Mouse (Mus musculus): Measurements from ENCODE around the gene Dlk1.
"Not testable (repeated sequence)": the region's sequence is repeated elsewhere in the genome, so short reads cannot be mapped to it uniquely, and the experiment has no call there.

Dlk1 gene

DNA sequence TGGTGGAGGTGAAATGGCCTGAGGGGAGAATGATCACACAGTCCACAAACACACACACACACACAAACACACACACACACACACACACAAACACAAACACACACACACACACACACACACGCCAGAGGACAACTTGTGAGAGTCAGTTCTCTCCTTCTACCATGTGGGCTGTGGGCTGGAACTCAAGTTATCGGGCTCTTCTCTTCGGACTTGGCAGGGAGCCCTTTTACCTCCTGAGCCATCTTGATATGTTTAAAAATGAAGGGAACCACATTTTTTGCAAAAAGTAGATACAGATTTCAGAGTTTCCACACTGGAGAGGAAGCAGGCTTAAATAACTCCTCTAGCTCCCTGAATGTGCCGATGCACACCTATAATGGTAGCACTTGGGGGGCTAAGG, 22.9 kb downstream of the Dlk1 start:
- no peak for DNase-seq (ENCODE audit: low read depth, low spot score)

DNA sequence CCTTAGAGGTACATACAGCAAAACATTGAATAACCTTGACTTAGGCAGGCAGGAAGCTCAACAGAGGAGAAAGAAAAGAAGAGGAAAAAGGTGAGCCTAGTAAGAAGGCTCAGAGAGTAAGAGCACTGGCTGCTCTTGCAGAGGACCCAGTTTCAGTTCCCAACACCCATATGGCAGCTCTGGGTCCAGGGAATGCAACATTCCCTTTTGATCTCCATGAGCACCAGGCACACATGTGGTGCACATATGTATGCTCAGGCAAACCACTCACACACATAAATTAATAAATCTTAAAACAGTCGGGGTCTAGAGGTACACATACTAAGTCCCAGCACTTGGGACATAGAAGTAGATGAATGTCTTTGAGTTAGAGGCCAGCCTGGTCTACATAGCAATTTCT, 33.9 kb downstream of the Dlk1 start:
- DNase-seq (ENCODE audit: low read depth, low spot score): not testable (repeated sequence)

DNA sequence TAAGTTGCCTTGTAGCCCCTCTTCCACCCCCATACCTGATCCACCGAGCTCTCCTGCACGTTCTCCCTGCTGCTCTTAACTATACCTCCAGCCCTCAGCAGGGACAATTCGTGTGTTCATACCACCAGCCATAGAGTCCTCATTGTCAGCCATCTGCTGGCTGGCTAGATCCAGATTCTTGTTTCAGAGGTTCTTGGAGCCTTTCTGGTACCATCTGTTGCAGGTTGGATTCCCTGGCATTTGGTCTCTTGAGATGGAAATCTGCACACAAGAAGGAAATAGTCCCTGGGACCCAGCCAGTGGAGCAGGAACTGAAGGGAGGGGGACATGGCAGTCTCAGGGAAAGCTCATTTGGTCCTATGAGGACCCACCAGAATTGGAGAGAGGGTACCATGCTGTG, 39.1 kb downstream of the Dlk1 start:
- DNase-seq (ENCODE audit: low read depth, low spot score): no peak

DNA sequence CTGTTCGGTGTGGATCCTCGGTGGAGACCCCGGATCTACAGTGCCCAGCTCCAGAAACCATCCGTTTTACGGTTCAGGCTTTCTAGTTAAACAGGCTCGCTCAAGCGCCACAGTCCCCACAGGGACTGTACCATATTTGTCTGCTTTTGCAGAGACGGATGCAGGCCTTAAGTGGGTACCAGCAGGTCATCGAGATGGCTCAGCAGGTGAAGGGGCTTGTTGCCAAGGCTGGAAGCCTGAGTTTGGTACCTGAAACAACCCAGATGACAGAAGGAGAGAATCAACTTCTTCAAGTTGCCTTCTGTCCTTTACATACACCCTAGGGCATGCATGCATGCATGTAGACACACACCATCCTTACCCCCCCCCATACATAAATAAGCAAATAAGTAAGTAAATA, 40.8 kb downstream of the Dlk1 start:
- no peak for DNase-seq (ENCODE audit: low read depth, low spot score)

DNA sequence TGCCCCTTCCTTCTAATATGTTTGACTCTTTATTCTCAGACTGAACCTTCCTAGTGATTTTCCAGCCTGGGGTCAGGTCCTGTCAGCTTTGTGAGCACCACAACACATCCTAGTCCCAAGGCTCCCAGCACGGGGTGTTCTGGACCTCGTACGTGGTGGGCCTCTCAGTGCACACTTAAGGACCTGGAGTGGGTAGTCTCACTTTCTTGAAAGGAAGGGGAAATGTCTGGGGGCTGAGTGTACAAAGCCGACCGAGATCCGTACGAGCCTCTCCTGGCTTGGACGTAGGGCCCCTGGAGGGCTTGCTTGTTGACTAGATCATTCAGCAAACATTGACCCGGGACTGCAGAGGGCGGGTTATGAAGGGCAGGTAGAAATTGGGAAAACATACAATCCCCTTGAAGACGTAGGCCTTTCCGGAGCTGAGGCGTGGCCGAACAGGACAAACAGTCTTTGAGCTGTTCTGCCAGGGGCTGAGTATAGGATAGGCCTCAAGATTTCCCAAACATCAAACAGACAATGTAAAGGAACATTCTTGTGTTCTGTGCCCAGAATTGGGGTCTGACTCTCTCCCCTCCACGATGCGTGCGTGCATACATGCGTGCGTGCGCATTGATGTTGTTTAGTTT, 42.5 kb downstream of the Dlk1 start:
- DNase-seq (ENCODE audit: low read depth, low spot score): no peak

DNA sequence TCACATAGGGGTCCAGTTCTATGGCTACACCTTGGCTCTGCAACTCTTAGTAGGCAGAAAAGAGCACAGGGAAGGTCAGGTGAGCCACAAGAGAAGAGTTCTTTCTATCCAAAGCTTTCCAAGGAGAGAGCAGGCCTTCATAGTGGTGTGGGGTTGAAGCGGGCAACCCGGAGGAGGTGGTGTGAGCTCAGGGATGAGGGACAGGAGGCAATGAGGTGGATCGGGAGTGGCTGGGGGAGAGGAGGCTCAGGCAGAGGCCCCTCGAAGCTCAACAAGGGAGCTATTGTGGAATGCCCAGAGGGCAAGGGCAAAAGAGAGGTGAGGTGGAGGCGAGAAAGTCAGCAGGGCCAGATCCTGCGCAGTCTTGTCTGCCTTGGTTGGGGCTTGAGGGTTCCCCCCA, 43.8 kb downstream of the Dlk1 start:
- no peak for DNase-seq (ENCODE audit: low read depth, low spot score)

DNA sequence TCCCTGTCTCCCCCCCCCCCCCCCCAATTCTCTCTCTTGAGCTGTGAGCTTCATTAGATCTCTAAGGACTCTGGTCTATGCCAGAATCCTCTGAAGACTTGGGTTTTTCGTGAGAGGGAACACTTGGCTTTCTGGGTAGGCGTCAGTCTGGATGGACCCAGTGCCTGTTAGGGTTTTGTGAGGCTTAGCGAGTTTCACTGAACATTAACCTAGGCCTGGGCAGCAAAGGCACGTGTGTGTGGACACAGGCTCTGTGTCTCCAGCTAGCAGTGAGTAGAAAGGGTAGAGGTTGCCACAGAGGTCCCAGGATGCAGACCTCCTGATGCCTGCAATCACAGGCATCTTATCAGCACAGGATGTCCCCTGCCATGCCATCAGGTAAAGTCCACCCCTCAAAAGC, 48.4 kb downstream of the Dlk1 start:
- DNase-seq (ENCODE audit: low read depth, low spot score): no peak

DNA sequence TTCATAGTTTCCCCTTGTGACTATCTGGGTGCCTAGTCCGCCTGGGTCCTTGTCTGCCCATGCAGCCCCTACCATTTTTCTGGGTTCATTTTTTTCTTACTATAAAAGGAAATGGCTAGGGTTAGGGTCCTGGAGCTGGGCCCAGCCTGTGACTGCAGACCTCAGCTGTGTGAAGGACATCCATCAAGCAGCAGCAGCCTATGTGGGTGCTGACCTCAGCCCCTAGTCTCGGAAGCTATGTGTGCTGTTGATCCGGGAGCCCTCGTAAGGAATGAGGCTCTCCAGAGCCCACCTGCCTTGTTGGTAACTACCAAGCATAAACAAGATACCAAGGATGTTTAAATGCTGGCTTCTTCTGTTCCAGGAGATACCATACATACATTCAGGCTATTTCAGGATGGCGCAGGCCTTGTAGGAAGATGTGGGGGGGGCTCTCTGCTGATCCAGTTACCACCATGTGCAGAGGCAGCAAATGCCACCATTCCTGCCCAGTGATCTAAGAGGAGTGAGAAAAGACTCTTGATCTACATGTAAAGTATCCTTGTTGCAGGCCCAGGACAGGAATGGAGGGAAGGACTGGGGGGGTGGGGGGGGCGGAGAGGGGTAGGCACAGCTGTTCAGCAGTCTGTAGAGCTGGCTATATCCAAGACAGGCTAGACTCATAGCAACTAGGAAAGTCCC, 49.9 kb downstream of the Dlk1 start:
- no peak for DNase-seq (ENCODE audit: low read depth, low spot score)

DNA sequence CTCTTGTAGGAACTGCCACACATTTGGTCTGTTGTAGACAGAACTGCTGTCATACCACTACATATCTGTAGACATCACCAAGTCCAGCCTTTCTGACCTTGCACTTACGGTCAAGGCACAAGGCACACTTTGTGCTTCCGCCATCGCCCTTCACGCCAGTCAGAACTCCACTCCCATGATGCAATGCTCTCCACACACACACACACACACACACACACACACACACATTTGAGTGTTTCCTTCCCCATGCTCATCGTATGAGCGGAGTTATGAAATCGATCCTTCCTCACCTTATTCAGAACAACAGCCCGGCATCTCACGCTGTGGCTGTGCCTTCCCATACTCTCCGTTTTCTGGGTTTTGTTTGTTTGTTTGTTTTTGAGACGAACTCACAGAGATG, 55.1 kb downstream of the Dlk1 start:
- no peak for DNase-seq (ENCODE audit: low read depth, low spot score)

DNA sequence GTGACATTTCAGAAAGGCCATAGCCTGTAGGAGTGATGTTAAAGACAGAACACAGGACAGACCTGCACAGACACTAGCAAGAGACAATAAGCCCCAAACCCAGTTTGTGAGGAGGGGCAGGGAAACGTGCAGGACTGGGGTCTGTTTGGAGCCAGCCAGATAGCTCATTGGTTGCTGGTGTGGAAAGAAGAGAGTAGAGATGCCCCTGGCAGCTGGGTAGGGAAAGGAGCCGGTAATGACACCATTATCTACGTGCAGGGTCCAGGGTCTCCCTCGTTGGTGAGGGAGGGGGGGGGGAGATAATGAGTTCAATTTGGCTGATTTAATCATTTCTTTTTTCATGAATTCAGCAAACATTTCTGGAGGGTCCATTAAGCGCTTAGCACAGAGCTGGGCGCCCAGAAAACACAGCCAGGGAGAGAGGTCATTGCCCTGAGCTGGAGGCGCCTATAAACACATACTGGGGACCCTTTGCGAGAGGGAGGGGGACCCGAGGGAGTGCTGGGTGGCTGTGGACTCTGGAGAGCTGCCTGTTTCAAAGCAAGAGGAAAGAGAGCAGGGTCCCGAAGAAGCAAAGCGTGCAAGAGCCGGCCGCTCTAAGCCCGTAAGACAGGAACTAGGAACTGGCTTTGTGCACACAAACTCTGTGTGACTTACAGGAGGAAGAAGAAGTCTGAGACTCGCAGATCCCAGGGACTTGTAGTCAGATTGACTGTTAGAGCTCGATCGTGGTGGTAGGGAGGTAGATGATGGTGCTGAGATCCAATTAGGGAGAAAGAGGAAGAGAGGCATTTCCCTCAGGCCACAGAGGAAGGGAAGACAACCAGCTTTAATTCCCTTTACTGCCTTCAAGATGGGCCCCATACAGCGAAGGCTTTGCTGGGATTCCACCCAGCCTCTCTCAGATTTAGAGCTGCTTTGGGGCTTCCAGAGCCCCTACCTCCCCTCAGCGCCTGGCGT, 56.2 kb downstream of the Dlk1 start:
- DNase-seq (ENCODE audit: low read depth, low spot score): no peak

DNA sequence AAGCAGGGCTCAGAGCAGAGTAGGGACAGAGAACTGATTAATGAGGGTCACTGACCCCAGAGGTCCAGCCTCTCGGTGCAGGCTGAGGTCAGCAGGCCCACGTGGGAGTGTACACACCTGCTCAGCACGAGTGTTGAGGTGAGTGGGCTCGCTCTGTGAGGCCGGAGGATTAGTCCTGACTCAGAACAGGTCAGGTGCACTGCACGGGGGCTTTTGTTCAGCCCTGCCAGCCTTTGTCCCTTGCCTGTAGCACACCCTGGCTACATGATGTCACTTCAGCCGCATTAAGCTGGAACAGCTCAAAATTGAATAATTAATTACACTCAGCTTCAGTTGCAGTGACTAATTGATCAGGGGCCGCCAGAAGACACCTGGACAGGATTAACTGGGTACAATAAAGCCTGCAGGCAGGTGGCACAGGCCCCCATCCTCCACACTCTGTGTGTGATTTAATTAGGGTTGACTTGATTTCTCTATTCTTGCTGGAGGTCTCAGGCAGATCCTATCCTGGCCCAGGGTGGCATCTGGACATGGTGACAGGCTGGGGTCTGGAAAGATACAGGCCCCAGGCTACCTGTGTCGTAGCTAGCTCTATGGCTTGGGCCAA, 57.0 kb downstream of the Dlk1 start:
- DNase-seq (ENCODE audit: low read depth, low spot score): no peak

DNA sequence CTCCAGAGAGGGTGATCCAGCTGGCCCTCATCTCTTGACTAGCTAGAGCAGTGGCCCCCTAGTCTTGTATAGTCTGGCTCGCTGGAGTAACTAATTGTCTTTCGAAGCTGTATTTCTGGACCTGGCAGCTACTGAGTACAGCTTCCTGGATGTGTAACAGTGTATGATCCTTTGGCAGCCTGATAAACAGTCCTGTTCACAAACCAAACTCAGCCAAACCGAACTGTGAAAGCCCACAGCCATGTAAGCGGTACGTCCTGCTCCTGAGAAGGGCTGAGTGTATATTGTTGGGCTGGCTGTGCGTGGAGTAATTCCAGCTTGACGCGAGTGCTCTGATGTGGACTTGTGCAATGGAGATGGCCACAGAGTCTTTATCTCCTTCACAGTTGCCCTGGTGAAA, 57.6 kb downstream of the Dlk1 start:
- DNase-seq (ENCODE audit: low read depth, low spot score): no peak

DNA sequence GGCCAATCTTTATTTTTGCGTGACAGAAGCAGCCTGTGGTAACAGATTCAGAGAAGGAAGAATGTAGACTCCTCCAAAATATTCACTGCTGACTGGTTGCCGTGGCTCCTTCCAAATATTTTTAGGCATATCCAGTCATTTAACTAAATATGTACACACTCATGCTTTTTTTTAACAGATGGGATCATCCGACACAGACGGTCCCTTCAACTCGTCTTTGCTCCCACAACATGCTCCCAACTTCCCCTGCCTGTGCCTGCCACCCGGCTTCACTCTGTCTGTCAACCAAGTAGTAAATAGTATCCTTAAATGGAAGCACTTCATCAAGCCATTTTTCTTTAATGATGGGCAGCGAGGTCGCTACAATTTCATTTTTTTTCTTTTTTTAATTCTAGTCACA, 58.8 kb downstream of the Dlk1 start:
- DNase-seq (ENCODE audit: low read depth, low spot score): no peak

DNA sequence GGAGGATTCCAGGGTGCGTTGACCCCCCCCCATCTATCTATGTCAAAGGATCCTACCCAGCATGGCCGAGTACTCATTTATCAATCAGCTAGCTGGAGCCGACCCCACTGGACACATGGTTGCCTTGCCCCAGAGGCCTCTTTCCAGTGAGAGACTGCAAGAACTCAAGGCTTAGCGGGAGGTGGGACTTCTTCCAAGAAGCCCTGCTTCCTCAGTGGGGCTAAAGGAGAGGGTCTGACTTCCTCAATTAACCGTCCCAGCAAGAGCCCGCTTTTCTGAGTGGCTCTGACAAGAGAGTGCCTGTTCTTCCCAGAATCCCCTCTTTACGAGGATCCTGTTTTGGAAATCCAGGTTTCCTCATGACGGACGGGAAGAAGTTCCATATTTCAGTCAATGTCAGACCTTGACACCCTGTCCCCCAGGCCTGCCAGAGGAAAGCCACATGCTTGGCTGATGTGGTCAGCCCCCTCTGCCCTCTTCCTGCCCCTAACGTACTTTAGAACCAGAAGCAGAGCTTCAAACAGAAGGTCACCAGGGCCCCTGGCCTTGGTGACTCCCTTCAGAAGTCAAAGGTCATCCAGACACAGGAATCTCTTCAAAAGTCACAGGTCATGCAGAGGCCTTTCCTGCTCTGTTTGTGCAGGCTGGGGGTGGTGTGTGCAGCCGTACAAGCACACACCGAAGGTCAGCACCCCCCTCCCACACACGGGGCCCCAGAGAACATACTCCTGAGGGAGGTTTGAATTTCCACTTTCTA, 59.7 kb downstream of the Dlk1 start:
- no peak for DNase-seq (ENCODE audit: low read depth, low spot score)
